Mouse (Mus musculus) testis, adult 2 months (tissue): ENCODE results near the gene Secisbp2l.

ENCODE experiments used
- CTCF ChIP-seq: fragments of 200-500 bp; IDR thresholded peaks from 2 replicates; pipeline ENCODE4 v1.5.1; 2012; ENCODE audit warnings: low read depth, mild to moderate bottlenecking, inconsistent platforms, low read length, moderate library complexity; ENCODE audit not compliant: control insufficient read depth, insufficient read depth, insufficient replicate concordance
- POLR2A ChIP-seq: fragments of 200-500 bp; IDR thresholded peaks from 2 replicates; pipeline ENCODE4 v1.6.1; 2012; ENCODE audit warnings: low read depth, mild to moderate bottlenecking, inconsistent platforms, low read length, moderate library complexity; ENCODE audit not compliant: control insufficient read depth

- TF ChIP-seq POLR2A: no peak
- TF ChIP-seq CTCF: no peak
Measured at GRCm38 (mm10) chr2:125800428-125800827, 17.8 kb upstream of the Secisbp2l start.
